Mouse (Mus musculus): Measurements from ENCODE around the gene Glipr1l2.
A peak's percentile ranks its signal among the peaks of the same experiment; 100 is the strongest.
"Not testable (repeated sequence)": the region's sequence is repeated elsewhere in the genome, so short reads cannot be mapped to it uniquely, and the experiment has no call there.

Gene Glipr1l2

DNA sequence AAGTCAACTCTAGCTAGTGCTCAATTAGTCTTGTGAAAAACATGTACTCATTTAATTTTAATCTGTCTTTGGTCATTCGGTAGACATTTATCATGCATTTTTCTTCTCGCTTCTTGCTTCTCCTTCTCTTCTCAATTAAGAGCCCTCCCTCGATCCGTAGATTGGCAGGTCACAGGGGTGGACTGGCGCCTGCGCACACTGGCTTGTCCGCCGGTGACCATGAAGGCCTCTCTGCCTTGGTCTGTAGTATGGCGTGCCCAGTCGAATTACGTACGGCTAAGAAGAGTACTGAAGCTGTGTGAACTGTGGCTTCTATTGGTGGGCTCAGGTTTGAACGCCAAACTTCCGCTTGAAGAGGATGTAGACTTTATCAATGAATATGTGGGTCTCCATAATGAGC is at the start of gene Glipr1l2:
Glipr1l2 (plus strand) TSS at position 198 of the 400 bp plus-strand sequence.
- no peak for DNase-seq

DNA sequence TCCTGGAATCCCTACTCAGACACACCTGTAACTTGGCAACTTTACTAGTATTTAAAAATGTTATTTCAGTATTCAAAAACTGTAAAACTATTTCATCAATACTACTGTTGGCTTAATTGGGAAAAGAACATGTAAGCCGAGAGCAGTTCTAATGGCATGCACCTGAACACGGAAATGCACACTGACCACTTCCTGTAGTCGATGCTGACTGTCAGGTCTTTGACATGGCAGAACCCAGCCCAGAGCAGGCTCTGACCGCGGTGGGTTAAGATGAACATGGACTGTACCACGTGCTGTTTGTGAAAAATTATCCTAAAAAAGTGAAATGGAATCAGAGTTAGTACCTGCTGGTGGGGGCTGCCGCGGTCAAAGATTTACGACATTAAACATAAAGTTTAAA is 39.6 kb upstream of the Glipr1l2 start:
- DNase-seq: not testable (repeated sequence)

DNA sequence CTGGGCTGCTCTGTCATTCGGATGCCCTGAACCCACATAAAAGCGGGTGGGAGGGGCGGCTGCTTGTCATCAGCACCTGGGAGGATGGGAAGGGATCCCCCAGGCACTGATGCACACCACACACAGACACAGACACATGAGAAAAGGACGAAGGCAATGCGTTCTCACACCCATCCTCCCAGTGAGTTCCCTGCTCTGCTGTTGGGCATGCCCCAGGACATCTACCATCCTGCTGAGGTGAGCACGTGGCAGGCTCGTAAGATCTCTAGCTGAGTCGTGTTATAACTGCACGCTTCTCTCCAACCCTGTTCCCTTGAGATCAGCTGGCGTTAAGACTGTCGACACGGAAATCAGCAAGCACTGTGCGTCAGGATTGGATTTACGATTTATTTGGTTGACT is 38.9 kb upstream of the Glipr1l2 start:
- DNase-seq: not testable (repeated sequence)

DNA sequence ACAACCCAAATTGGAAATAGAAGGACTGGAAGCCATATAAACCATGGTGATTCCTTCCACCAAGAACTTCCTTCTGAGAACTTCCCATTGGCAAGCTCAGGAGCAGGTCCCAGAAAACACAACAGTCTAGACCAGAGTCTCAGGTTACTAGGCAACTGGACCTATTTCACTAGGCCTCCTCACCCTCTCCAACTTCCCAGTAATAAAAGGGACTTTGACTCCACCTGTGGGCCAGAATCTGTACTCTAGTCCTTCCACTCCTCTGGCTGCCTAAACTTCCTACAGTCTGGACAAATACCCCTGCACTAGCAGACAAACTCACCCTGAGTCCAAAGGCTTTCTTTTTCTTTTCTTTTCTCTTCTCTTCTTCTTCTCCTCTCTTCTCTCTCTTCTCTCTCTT is 31.9 kb upstream of the Glipr1l2 start:
- peak in 1 of 2 experiments; percentile 5 for DNase-seq

DNA sequence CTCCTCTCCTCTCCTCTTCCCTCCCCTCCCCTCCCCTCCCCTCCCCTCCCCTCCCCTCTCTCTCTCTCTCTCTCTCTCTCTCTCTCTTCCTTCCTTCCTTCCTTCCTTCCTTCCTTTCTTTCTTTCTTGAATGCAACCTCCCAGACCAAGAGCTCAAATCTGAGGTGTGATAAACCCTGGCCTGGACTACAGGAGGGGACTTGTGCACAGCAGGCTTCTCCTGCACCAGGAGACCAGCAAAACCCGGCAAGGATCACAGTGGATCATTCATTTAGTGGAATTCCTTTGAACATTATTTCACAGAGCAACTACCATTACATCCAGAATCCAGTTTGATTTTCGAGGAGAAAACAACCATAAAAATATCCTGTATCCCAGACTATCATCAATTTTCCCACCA is 31.2 kb upstream of the Glipr1l2 start:
- peak in 1 of 2 experiments; percentile 28 for DNase-seq

DNA sequence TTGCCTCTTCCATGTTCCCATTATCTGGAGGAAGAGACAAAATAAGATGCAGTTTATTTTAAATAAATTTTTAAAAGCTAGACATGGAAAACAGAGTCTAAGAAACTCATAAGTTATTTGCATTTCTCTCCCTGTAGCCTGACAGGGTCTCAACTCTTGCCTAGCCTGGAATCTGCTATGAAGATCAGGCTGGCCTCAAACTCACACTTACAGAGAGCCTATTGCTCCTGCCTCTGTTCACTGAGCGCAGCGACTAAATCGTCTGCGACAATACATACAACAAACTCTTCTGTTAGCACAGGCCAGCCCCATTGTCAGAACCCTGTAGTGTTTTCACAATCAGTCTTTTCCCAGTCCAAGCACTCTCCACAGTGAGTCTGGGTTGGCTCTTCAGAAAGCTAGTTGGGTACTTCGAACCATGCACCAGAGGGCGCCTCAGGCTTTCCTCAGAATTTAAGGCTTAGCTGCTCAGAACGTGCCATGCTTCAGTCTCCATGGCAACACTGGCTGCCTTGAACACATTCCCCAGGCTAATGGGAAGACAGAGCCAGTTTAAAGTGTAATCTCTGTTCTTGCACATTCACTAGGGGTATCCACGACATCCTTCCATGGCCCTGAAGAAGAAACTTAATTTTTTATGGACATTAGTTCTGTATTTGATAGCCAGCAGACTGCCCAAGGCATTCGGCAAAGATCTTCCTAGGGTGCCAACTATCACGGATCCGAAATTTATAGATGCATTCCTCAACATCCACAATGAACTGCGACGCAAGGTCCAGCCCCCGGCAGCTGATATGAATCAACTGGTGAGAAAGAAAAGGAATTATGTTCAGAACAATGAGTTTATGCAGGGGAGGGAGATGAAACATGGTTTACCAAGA is 23.2 kb upstream of the Glipr1l2 start, which contains the start of gene Glipr1l1:
Glipr1l1 (plus strand) TSS at position 488 of the 881 bp plus-strand sequence.
- peak; percentile 57 to 81 for DNase-seq

DNA sequence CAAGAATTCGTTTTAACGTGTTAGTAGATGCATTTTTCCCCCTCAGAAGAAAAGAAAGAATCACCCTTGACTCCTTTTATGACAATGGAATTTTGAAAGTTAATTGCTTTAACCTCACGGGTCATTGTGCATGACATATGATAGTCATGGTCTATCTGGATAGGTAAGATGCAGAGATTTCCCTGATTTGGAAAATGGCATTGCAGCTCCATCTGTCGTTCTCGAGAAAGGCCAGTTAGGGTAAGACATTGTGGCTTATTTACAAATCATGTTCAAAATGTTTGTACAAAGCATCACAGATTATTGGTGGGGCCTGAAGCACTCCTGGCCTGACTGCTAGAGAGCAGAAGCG is 22.6 kb upstream of the Glipr1l2 start:
- not testable (repeated sequence) for DNase-seq

DNA sequence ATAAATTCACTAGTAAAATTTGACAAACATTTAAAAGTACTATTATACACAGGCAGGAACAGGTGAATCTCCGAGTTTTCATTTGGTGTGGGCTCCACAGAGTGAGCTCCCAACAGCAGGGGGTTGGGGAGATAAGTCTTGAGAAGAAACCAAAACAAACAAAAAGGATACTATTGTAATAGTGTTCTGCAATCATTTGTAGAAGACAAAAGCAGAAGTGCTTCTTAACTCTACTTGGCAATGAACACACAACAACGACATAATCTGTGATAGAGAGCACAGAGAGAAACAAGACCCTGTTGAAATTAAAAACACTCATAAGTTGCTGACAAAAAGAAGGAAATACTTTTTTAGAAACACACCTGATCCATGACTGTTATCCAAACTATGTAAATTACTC is 3.1 kb upstream of the Glipr1l2 start:
- DNase-seq: no peak

DNA sequence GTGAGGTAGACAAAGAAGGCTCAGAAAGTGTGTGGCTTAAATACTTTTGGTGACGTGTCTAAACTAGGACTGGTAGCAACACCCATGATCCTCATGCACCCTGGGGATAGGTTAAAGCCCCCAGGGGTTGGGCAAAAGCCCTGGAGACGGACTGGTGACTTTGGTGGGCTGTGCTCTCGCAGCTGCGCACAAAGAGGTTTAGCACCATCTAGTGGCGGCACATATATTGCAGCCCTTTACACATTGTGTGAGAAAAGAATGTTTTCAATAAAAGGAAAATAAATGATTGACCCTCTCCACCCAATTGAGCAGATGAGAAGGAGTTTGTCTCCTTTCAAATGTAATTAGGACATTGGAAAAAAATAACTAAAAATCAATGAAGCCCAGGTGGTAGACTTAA is 22.6 kb downstream of the Glipr1l2 start:
- DNase-seq: peak; percentile 32 to 78

DNA sequence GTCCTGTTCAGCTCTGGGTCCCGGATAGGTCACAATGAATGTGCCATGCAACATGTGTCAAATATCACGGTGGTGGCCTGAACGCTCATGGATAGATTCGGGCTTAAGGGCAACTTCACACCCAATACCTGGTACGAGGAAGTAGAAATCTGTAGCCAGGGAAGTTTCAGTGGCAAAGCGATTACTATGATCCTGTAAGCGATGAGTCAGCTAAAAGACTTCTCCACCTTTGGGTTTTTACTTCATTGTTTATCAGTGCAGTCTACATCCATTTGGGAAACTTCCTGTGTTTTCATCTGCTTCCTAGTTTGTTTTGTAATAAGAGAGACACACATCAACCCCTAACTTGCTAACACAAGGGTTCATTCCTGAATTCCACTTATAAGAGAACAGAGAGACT is 27.2 kb downstream of the Glipr1l2 start:
- no peak for DNase-seq

DNA sequence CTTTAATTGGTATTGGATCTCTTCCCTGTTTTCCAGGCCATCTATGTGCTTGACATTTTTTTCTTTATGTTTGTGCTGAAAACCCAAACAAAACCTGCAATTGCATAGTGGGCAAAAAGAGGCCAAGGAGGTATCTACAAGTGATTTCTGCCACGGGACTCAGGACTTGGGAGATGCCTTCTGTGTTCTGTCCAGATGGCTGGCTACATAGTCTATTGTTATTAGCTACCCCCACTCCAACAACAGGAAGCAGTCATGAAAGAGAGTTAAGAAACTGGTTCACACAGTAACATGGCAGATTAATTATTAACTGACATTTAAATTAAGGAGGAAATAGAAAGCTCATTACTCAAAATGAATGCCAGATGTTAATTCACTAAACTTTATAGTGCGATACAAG is 41.9 kb downstream of the Glipr1l2 start:
- DNase-seq: not testable (repeated sequence)

DNA sequence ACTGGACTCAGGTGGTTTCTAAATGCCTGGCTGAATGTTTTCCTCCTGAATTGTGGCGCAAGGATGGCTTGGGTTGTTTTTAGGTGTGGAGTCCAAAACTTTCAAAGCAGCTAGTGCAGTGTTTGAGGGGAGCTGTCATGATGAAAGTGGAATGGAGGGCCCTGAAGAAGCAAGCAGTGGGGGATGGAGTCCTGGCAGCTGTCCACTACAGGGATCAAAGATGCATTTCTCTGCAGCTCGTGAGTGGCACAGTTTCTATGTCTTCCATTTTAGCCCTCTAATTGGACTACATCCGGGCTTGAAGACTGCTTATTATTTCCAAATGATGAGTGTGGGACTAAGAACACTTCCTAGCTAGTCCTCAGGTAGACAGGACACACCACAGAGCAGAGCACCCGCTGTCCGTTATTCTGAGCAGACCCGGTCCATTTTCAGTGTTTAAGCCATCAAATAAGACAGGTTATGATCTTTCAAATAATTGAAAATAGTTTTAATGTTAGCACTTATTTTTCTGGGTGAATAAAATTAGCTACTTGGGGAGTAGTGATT is 44.6 kb downstream of the Glipr1l2 start:
- DNase-seq: not testable (repeated sequence)

DNA sequence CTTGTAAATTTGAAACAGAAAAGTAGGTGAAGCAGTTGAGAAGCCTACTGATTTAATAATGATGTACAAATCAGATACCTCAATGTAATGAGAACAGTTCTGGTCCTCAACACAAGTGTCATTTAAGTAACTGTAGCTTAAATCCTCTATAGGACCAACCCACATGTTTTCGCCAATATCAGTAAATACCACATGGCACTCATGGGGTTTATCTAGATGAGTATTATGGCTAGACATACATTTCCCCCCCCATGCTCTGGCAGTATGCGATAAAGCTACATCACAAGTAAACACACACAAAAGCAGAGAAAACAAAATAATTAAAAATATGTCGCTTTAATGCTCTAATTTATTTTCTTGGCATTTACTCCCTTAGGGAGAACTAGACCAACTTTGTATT is 49.0 kb downstream of the Glipr1l2 start:
- no peak for DNase-seq

DNA sequence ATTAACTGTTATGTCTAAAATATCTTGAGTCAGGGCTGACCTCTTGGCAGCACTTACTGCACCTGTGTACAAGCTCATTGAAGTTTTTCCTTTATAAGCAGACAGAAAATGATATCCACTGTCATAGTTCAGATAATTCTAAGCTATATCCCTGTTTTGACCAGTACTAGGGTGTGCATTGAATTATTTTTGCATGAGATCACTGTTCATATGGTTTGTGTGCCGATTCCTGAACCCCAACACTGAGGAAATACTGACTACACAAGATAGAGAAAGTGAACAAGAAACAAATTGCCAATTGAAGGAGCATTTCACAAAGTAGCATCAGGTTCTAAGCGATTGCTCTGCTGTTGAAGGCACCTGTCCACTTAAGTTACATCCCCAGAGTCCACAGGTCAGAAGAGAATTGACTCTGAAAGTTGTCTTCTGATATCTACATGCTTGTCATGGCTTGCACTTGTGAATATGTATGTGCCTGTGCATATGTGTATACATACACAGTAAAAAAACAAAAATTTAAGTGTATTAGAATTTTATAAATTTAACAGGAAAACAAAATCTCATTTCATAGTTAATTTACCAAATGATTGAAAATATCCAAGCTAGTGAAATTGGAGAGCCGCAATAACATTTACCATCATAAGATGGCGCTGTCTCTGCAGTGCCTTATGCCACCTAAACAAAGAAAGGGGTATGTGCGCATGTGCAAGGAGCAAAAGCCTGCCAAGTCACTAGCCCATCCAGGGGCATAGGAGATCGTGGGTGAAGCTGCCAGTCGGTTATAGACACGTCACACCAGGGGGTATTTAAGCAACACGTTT is 55.1 kb downstream of the Glipr1l2 start:
- peak; percentile 28 to 41 for DNase-seq

DNA sequence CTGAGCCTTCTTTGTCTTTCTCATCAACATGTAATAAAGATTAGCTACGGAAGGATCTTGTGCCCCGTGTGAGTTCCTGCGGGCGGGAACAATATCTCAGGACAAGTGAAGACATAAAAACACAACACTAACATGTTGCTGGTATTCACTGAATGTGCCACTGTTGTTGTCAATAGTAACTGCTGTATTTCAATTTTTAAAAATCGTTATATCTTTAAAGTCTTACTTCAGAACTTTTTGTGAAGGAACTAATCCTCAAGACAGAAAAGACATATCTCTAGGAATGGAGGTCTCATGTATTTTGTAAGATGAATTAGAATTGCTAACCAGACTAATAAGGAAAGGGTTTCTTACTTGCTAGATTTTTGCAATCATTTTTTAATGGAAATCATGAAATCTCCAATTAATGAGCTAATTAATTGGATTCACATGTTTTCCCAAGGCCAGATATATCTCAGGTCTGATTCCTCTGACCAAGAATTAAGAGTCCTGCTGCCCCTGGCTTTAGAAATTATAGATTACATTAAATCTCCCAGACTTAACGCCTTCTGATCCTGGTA is 55.8 kb downstream of the Glipr1l2 start:
- no peak for DNase-seq

DNA sequence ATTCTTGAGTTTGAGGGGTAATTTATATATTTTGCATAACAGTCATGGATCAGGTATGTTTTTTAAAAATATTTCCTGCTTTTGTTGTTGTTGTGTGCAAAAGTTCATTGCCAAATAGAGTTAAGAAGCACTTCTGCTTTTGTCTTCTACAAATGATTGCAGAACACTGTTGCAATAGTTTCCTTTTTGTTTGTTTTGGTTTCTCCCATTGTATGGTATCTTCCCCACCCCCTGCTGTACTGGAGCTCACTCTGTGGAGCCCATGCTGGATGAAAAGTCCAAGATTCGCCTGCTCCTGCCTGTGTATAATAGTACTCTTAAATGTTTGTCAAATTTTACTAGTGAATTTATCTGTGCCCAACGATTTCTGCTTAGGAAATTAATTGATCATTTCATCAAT is 56.7 kb downstream of the Glipr1l2 start:
- DNase-seq: no peak

All from kidney, postnatal 36 days (tissue).